Mouse (Mus musculus) liver, embryonic 14.5 days (tissue): ENCODE data around the gene Cavin2.

Experiments used
- CTCF ChIP-seq: IDR thresholded peaks from 2 replicates; pipeline ENCODE4 v1.5.1; 2016; ENCODE audit warnings: antibody characterized with exemption, low read depth, control low read depth
- EP300 ChIP-seq: IDR thresholded peaks from 2 replicates; pipeline ENCODE4 v1.6.1; 2016; ENCODE audit warnings: antibody characterized with exemption, low read depth

DNA sequence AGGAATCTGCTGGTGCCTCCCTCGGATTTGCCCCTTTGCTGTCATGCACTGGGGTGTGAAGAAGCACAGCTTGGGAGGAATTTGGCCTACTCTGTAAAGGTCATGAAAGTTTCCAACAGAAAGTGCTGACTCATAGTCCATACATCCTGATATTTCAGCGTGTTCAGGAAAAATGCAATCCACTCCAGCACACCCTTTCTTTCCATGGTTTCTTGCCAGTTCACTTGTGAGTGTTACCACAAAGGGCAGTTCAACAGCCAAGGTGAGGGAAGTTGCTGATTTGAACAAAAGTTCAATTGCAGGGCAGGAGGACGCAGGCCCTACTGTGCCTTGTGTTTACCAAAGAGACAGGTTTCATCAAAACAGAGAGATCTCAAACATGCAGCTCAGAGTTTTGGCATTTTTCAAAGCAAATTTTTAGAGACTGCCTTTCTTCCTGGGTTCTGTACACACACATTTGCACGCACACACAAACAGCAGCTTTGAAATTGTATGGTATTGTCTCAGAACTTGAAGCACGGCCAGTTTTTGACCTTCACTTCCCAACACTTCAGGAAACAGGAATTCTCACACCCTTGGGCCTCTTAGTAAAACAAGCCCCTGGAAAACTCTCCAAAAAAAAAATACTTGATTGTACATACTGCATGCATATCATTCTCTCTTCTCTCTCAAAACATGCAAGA is 23.7 kb upstream of the Cavin2 start:
- TF ChIP-seq CTCF = no peak
- TF ChIP-seq EP300 = no peak
